Mouse (Mus musculus) limb, embryonic 11.5 days (tissue): ENCODE results near the gene Prps2. TPM values are rescaled to one million over a fixed set of nuclear protein-coding genes. Genes with fewer than 3 reads are reported as not detected.
"Not testable (repeated sequence)": the region's sequence is repeated elsewhere in the genome, so short reads cannot be mapped to it uniquely, and the experiment has no call there.

Experiments used
- ATAC-seq: fragments of 200-750 bp; cut with Nextera tagmentation; 2 replicates; pipeline ENCODE4 v1.8.0; 2017; ENCODE audit warnings: low read depth; ENCODE audit not compliant: insufficient number of reproducible peaks, low FRiP score, low TSS enrichment
- DNase-seq: peaks from one replicate; pipeline ENCODE4 v3.0.0-alpha.2; 2015; ENCODE audit warnings: low spot score
- H3K27ac ChIP-seq: fragments of 300-500 bp; sonication (generic); replicated peaks from 2 replicates; pipeline ENCODE4 v1.5.1; 2014; ENCODE audit warnings: low read depth, mild to moderate bottlenecking, low read length
- H3K27me3 ChIP-seq: fragments of 300-500 bp; sonication (generic); 2 replicates; pipeline ENCODE4 v1.6.1; 2014; ENCODE audit warnings: mild to moderate bottlenecking, low read length, mixed read lengths; ENCODE audit not compliant: control insufficient read depth, insufficient read depth
- H3K36me3 ChIP-seq: fragments of 300-500 bp; sonication (generic); 2 replicates; pipeline ENCODE4 v1.6.1; 2014; ENCODE audit warnings: mild to moderate bottlenecking, low read length, moderate library complexity, mixed read lengths; ENCODE audit not compliant: control insufficient read depth, insufficient read depth
- H3K4me1 ChIP-seq: fragments of 300-500 bp; sonication (generic); 2 replicates; pipeline ENCODE4 v1.6.1; 2014; ENCODE audit warnings: low read length, mixed read lengths; ENCODE audit not compliant: control insufficient read depth, insufficient read depth
- H3K4me2 ChIP-seq: fragments of 300-500 bp; sonication (generic); 2 replicates; pipeline ENCODE4 v1.6.1; 2014; ENCODE audit warnings: low read depth, mild to moderate bottlenecking, moderate library complexity; ENCODE audit not compliant: severe bottlenecking
- H3K4me3 ChIP-seq: fragments of 300-500 bp; sonication (generic); 2 replicates; pipeline ENCODE4 v1.5.1; 2014; ENCODE audit warnings: low read depth, low read length
- H3K9ac ChIP-seq: fragments of 300-500 bp; sonication (generic); 2 replicates; pipeline ENCODE4 v1.6.1; 2014; ENCODE audit warnings: mild to moderate bottlenecking, low read length
- H3K9me3 ChIP-seq: fragments of 300-500 bp; sonication (generic); 2 replicates; pipeline ENCODE4 v1.6.1; 2016; ENCODE audit warnings: low read length; ENCODE audit not compliant: control insufficient read depth
- WGBS: fragments of 180-500 bp; shearing (Covaris S2); extraction: QIAGEN DNeasy Blood & Tissue Kit; methylation state at CpG from one replicate; pipeline ENCODE4 v1.1.7; 2014; 5-methylcytosine and 5-hydroxymethylcytosine counted together
- polyA plus RNA-seq: library from polyadenylated mRNA; unstranded; fragments of >200 nt; fragmentation: Nextera tagmentation; extraction: Ambion mirVana; gene quantifications from 2 replicates; pipeline ENCODE4 v1.2.1, GENCODE M21; 2014

Gene Prps2
- polyA plus RNA-seq, 1 experiment from 2014 or later: 14.2 TPM

- Histone ChIP-seq H3K27ac (no peak overlapping the region), H3K27me3 (0 out of 2 replicates have a peak, but pooled peaks cover 2% of the 10 kb centered on the region), H3K4me3 (no peak overlapping the region), H3K4me1 (no peaks in the 10 kb centered on the region), H3K9ac (no peak overlapping the region), H3K9me3 (no peaks in the 10 kb centered on the region), H3K36me3 (no peaks in the 10 kb centered on the region), H3K4me2 (no peak overlapping the region)
- 77% methylated on average over 4 of the region's 4 CpGs for WGBS
- no peak for ATAC-seq
- no peak for DNase-seq
These were observed 63.6 kb downstream of the Prps2 start for GRCm38 (mm10) chrX:167318819-167319396.

- Histone ChIP-seq H3K4me1 (no peaks in the 10 kb centered on the region), H3K9me3 (no peaks in the 10 kb centered on the region), H3K27me3 (0 out of 2 replicates have a peak, but pooled peaks cover 5% of the 10 kb centered on the region), H3K4me3 (no peak overlapping the region), H3K36me3 (no peaks in the 10 kb centered on the region), H3K9ac (no peak overlapping the region), H3K27ac (no peak overlapping the region), H3K4me2 (no peak overlapping the region)
- ATAC-seq: no peak
- WGBS: 73% methylated on average over 5 of the region's 5 CpGs
- DNase-seq: no peak
These were observed 66.8 kb downstream of the Prps2 start for GRCm38 (mm10) chrX:167315766-167316165.

DNA sequence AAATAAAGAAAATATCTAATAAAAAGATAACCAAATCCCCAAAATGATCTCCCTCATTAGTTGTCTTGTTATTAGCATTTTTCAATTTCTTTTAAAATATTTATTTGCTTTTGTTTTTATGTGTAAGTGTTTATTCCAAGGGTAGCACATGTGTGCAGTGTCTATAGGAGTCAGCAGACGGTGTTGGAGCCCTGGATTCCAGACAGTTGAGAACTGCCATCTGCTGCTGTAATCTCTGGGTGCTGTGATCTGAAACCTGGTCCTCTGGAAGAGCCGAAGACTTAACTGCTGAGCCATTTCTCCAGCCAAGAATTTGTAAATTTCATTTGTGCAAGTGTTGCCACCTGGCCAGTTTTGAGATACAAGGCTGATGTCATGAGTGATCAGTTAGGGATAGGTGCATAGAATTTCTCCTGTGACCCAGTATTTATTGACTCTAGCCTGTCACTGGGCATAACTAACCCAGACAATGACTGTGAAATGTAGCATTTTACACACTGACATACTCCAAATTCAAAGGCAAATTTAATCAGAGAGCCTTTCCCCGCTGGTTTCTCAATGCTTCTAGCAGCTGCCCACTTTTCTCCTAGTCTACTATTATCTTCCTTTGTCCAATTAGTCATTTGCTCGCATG lies 67.3 kb downstream of the Prps2 start:
- ATAC-seq: no peak
- Histone ChIP-seq H3K4me1 (no peaks in the 10 kb centered on the region), H3K9me3 (no peaks in the 10 kb centered on the region), H3K27me3 (0 out of 2 replicates have a peak, but pooled peaks cover 5% of the 10 kb centered on the region), H3K36me3 (no peaks in the 10 kb centered on the region), H3K4me2 (no peak overlapping the region), H3K4me3 (no peak overlapping the region), H3K9ac (no peak overlapping the region), H3K27ac (no peak overlapping the region)
- no peak for DNase-seq
- 76% methylated on average over 4 of the region's 4 CpGs for WGBS

- H3K4me2 ChIP-seq, H3K9ac ChIP-seq, DNase-seq, H3K9me3 ChIP-seq, H3K4me3 ChIP-seq, H3K36me3 ChIP-seq, H3K4me1 ChIP-seq, H3K27me3 ChIP-seq, ATAC-seq, H3K27ac ChIP-seq: not testable (repeated sequence)
- no CpG with 5 or more reads among the region's 1 CpGs for WGBS
These were observed 80.5 kb downstream of the Prps2 start for GRCm38 (mm10) chrX:167302061-167302460.

Other genes starting within 250 kb of the Prps2 start
- gene Tmsb4x, start 173.4 kb downstream of the Prps2 start, polyA plus RNA-seq: 1,267 and 1,325 TPM in 2 replicates
- 0.07 and 0.11 TPM in 2 replicates for gene Tlr8, start 118.4 kb downstream of the Prps2 start, polyA plus RNA-seq
- 0.27 and 0.45 TPM in 2 replicates for gene Tlr7, start 52.2 kb downstream of the Prps2 start, polyA plus RNA-seq